Mouse (Mus musculus) brown adipose tissue, adult 24 weeks (tissue): Measurements from ENCODE around the gene Olfr1045. TPM values are rescaled to one million over a fixed set of nuclear protein-coding genes. Genes with fewer than 3 reads are reported as not detected.
"Not testable (repeated sequence)": the region's sequence is repeated elsewhere in the genome, so short reads cannot be mapped to it uniquely, and the experiment has no call there.

ENCODE experiments used
- H3K27ac ChIP-seq: fragments of 200-500 bp; replicated peaks from 2 replicates; pipeline ENCODE4 v1.5.1; 2012; ENCODE audit warnings: low read depth, mild to moderate bottlenecking, low read length
- H3K4me1 ChIP-seq: fragments of 200-500 bp; 2 replicates; pipeline ENCODE4 v1.6.1; 2012; ENCODE audit warnings: low read length, mixed read lengths; ENCODE audit not compliant: control insufficient read depth, insufficient read depth, insufficient read length
- H3K4me3 ChIP-seq: fragments of 200-500 bp; 2 replicates; pipeline ENCODE4 v1.5.1; 2012; ENCODE audit warnings: low read depth, mild to moderate bottlenecking, low read length, moderate library complexity; ENCODE audit not compliant: insufficient read depth
- polyA plus RNA-seq: library from polyadenylated mRNA; stranded (reverse); fragments of >200 nt; gene quantifications from 2 replicates; pipeline ENCODE4 v1.2.4, GENCODE M21; 2012; ENCODE audit not compliant: missing spikeins, insufficient read depth, insufficient read length

Gene Olfr1045
- not detected in 2 replicates for polyA plus RNA-seq

DNA sequence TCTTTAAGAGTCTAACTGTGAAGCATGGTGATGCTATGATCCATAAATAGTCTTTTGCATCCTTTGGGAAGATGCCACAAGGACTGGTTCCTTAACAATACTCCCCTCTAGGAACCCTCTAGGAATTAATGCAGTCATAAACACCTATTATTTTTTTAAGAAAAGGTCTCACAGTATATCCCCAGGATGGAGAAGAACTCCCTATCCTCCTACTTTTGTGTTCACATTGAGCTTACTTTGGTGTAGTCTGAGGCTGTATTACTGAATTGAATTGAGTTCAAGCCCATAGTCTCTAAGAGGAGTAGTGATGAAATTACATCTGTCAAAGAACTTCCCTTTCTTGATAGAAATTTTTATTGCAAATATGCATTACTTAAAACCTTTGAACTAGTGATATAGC is at the start of gene Olfr1045:
TSS of gene Olfr1045 (minus strand) at position 101 of the 400 bp plus-strand sequence.
- no peaks in the 10 kb centered on the region for H3K4me1 ChIP-seq
- H3K27ac ChIP-seq = no peak within 1 kb of the TSS
- no peak within 1 kb of the TSS for H3K4me3 ChIP-seq

DNA sequence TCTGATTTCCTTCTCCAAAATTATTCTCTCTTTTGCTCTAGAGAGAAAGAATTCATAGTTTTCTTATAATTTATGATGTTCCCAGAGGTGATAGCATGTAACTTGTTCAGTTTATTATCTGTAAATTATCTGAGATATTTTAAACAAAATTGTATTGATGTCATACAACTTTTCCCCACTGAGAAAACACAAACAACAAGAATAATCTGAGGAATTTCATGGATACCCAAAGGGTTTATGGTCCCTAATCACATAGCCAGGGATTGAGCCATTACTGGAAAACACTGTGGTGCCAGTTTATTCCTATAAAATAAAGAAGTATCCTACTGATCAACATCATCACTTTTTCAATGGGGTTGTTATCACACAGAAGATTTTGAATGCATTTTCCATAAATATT is 37.4 kb upstream of the Olfr1045 start, which contains the start of gene Olfr1048:
TSS of gene Olfr1048 (minus strand) at position 101 of the 400 bp plus-strand sequence.
- Histone ChIP-seq H3K4me3 (no peak within 1 kb of the TSS), H3K27ac (no peak within 1 kb of the TSS), H3K4me1 (no peaks in the 10 kb centered on the region)

DNA sequence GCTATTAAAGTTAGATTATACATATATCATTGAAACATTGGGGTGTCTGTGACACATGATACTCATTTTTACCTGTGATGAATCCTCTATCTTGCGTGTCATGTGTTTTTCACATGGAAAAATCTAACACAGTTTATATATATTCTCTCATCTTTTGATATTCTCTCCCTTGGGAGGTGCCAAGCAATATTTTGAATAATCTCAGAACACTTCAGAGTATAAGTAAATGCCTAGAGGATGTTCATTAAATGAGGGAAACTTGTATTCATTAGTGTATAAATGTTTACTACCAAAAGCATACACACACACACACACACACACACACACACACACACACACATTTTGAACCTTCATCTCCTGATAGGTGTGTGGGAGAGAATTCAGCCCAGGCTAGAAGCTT is 28.5 kb upstream of the Olfr1045 start, which contains the start of gene Olfr1047:
TSS of gene Olfr1047 (minus strand) at position 101 of the 400 bp plus-strand sequence.
- Histone ChIP-seq H3K27ac (no peak within 1 kb of the TSS), H3K4me1 (no peaks in the 10 kb centered on the region), H3K4me3 (no peak within 1 kb of the TSS)

DNA sequence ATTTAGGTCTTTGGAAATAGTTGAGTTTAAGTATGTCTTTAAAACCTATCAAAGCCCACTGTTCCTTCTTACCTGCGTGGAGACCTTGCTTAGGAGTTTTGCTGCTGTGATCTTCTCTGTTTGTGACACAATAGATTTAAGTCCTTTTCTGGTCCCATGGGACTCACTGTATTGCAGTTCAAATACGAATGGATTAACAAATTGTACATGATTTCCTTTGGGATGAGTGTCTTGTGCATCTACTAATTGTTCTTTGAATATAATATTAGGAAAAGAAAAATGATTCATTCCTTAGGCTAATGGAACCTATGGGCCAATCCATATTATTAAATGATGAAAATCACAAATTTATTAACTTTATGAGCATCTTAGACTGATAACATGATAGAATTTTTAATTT is 16.4 kb upstream of the Olfr1045 start, which contains the start of gene Olfr1046:
TSS of gene Olfr1046 (minus strand) at position 101 of the 400 bp plus-strand sequence.
- Histone ChIP-seq H3K4me3 (no peak within 1 kb of the TSS), H3K4me1 (no peaks in the 10 kb centered on the region), H3K27ac (no peak within 1 kb of the TSS)

DNA sequence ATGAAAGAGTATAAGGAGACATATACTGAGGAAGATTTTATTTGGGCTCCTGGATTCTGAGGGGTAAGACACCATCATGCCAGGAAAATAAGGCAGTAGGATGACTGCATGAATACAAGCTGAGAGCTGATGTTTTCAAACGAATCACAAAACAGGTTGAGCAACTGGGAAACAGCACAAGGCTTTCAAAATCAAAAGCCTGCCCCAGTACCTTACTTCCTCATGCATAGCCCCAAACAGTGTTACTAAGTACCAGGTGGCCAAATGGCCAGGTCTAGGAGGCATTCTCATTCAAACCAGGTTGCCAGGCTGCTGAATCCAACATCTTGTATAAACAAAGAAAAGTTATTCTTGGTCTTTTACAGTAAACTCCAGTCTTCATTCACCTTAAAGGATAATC is 6.9 kb downstream of the Olfr1045 start:
- H3K4me3 ChIP-seq = no peak overlapping the region
- H3K4me1 ChIP-seq = no peaks in the 10 kb centered on the region
- no peak overlapping the region for H3K27ac ChIP-seq

DNA sequence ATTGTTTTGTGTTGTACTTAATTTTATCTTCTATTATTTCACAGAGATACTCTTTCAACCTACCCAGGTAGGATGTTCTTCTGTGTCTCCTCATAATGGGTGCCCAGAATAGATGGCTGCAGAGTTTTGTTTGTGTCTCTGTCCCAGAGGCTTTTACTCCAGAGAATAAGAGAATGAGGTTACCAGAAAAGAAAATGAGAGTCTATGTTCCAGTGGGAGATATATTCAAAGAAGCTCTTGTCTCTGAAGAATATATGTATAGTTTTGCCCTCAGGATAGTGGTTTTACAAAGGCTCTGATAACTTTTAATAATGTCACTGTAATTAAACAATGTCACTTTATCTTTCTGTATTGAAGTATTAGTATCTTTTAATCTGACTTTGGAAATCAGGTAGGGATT is 17.2 kb downstream of the Olfr1045 start, which contains the start of gene Olfr52:
TSS of gene Olfr52 (minus strand) at position 101 of the 400 bp plus-strand sequence.
- H3K4me3 ChIP-seq = no peak within 1 kb of the TSS
- no peaks in the 10 kb centered on the region for H3K4me1 ChIP-seq
- no peak within 1 kb of the TSS for H3K27ac ChIP-seq

DNA sequence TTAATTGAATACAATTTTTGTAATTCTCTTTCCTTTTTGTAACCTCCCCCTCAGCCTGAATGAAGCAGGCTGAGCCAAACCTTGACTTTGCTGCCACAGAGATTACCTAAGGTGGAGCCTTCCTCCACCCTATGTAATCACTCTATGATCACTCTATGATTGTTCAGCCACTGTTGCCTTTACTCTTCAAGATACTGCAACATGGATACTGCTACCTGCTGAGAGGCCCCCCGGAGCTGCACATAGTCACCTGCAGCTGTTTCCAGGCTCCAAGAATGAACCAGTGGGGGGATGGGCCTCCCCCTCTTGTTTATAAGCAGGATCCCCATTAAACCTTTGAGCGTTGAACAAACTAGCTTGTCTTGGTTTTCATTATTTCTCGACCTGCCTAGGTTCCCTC is 22.9 kb downstream of the Olfr1045 start:
- Histone ChIP-seq H3K27ac (no peak overlapping the region), H3K4me1 (no peaks in the 10 kb centered on the region), H3K4me3 (no peak overlapping the region)

DNA sequence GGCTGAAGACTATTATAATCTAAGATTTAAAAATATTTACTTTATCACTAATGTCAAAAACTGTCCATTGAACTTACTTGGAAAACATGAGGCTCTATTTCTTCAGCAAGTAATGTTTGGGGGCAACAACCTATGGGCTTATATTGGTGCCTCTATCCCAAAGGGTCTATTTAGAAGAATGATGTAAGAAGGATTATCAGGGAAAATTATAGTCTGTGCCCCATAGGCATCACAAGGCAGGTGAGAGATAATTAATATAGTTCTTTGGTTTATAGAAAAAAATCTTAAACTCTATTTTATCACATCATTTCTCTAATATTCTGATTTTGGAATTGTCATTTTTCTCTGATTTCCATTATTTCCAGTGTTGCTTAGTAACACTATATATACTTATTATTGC is 25.1 kb downstream of the Olfr1045 start, which contains the start of gene Olfr1044:
TSS of gene Olfr1044 (minus strand) at position 101 of the 400 bp plus-strand sequence.
- Histone ChIP-seq H3K4me1 (no peaks in the 10 kb centered on the region), H3K4me3 (no peak within 1 kb of the TSS), H3K27ac (no peak within 1 kb of the TSS)

DNA sequence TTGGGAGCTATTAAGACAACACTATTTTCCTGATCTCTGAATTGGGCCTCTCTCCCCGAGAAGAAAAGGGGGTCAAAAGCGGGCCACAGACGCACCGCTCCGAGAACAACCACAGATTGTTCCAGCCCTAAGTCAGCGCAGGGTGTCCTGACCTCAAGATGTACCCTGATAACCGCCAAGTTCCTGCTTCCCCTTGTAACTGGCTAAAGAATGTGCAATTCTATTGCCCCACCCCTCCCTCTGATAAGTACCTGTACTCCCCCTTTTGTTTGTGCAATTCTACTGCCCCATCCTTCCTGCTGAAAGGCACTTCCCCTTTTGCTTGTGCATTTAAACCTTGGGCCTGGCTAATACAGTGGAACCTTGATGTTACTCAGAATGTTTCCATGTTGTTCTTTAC is 27.4 kb downstream of the Olfr1045 start:
- H3K27ac ChIP-seq, H3K4me3 ChIP-seq, H3K4me1 ChIP-seq: not testable (repeated sequence)

DNA sequence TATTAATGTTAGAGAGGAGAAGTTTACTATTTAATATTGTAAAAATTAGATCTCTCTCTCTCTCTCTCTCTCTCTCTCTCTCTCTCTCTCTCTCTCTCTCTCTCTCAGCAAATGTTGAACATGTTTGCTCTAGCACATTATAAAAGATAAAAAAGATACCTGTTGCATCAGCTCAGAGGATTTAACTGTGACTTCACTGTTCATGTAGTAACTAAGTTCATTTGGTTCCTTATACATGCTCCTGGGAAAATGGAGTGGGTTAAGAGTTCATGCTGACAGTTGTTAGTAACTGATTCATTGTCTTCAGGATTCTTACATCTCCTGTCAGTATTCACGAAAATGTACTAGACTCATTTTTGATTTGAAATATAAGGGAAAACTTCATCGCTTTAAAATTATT is 35.4 kb downstream of the Olfr1045 start, which contains the start of gene Olfr1043:
TSS of gene Olfr1043 (minus strand) at position 101 of the 400 bp plus-strand sequence.
- H3K27ac ChIP-seq = no peak within 1 kb of the TSS
- no peak within 1 kb of the TSS for H3K4me3 ChIP-seq
- no peaks in the 10 kb centered on the region for H3K4me1 ChIP-seq

DNA sequence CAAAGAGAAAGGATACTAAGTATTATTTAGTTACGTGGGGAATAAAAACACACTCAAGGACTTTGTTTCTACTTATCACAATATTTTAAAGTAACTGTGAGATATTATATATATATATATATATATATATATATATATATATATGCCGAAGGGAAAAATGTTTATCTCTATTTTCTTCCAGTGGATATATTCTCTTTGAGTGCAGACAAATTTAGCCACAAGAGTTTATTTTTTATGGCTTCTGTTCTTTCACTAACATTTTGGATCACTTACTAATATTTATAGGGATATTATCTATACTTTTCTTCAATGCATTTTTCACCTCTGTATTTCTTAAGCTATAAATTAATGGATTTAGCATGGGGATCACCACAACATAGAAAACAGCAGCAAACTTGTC is 41.1 kb downstream of the Olfr1045 start, which contains the start of gene Olfr1042:
TSS of gene Olfr1042 (minus strand) at position 101 of the 400 bp plus-strand sequence.
- Histone ChIP-seq H3K27ac (no peak within 1 kb of the TSS), H3K4me3 (no peak within 1 kb of the TSS), H3K4me1 (no peaks in the 10 kb centered on the region)

DNA sequence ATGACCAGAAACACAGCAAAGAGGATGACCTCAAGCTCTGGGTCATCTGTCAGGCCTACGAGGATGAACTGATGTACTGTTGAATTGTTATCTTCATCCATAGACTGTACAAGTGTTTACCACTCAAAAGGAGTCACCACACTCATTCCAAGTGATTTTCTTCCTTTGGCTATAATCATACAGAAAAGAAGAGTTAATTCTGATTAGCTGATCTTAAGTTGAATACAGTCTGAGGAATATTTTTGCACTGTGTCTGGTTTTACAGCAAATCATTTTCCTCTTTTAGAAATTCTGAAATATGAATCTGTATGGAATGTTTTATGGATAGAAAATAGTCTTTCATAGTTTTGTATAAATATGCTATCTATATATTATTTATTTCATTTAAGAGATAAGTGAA is 56.2 kb downstream of the Olfr1045 start, which contains the start of gene Olfr1040:
TSS of gene Olfr1040 (minus strand) at position 101 of the 400 bp plus-strand sequence.
- Histone ChIP-seq H3K4me3 (no peak within 1 kb of the TSS), H3K4me1 (no peaks in the 10 kb centered on the region), H3K27ac (no peak within 1 kb of the TSS)

Other genes with a start within 250 kb of the Olfr1045 start
- gene Olfr1029, start 229.1 kb downstream of the Olfr1045 start, polyA plus RNA-seq = not detected in 2 replicates
- not detected in 2 replicates for gene Olfr1030, start 223.7 kb downstream of the Olfr1045 start, polyA plus RNA-seq
- not detected in 2 replicates for gene Olfr1031, start 212.7 kb downstream of the Olfr1045 start, polyA plus RNA-seq
- gene Olfr1032, start 197.5 kb downstream of the Olfr1045 start, polyA plus RNA-seq = not detected in 2 replicates
- 2.5 TPM in 1 of 2 replicates, not detected in the other for gene Olfr1033, start 182.4 kb downstream of the Olfr1045 start, polyA plus RNA-seq
- not detected in 2 replicates for gene Olfr1034, start 157.1 kb downstream of the Olfr1045 start, polyA plus RNA-seq
- gene Olfr1036, start 129.0 kb downstream of the Olfr1045 start, polyA plus RNA-seq = not detected in 2 replicates
- gene Olfr1037, start 115.6 kb downstream of the Olfr1045 start, polyA plus RNA-seq = not detected in 2 replicates
- not detected in 2 replicates for gene Olfr1039, start 67.1 kb downstream of the Olfr1045 start, polyA plus RNA-seq
- gene Olfr1040, start 56.3 kb downstream of the Olfr1045 start, polyA plus RNA-seq = not detected in 2 replicates
- not detected in 2 replicates for gene Olfr1042, start 41.2 kb downstream of the Olfr1045 start, polyA plus RNA-seq
- gene Olfr1043, start 35.5 kb downstream of the Olfr1045 start, polyA plus RNA-seq = not detected in 2 replicates
- not detected in 2 replicates for gene Olfr1044, start 25.2 kb downstream of the Olfr1045 start, polyA plus RNA-seq
- not detected in 2 replicates for gene Olfr52, start 17.3 kb downstream of the Olfr1045 start, polyA plus RNA-seq
- not detected in 2 replicates for gene Olfr1046, start 16.3 kb upstream of the Olfr1045 start, polyA plus RNA-seq
- gene Olfr1047, start 28.4 kb upstream of the Olfr1045 start, polyA plus RNA-seq = not detected in 2 replicates
- not detected in 2 replicates for gene Olfr1048, start 37.3 kb upstream of the Olfr1045 start, polyA plus RNA-seq
- gene Olfr1049, start 55.3 kb upstream of the Olfr1045 start, polyA plus RNA-seq = not detected in 2 replicates
- gene Olfr1051, start 76.1 kb upstream of the Olfr1045 start, polyA plus RNA-seq = not detected in 2 replicates
- gene Olfr1052, start 89.4 kb upstream of the Olfr1045 start, polyA plus RNA-seq = not detected in 2 replicates
- gene Olfr1053, start 112.3 kb upstream of the Olfr1045 start, polyA plus RNA-seq = not detected in 2 replicates
- gene Olfr1054, start 132.4 kb upstream of the Olfr1045 start, polyA plus RNA-seq = not detected in 2 replicates
- not detected in 2 replicates for gene Olfr1055, start 147.3 kb upstream of the Olfr1045 start, polyA plus RNA-seq
- gene Olfr1056, start 159.5 kb upstream of the Olfr1045 start, polyA plus RNA-seq = not detected in 2 replicates
- not detected in 2 replicates for gene Olfr1057, start 175.4 kb upstream of the Olfr1045 start, polyA plus RNA-seq
- gene Olfr1058, start 185.6 kb upstream of the Olfr1045 start, polyA plus RNA-seq = not detected in 2 replicates
- gene Olfr1061, start 211.0 kb upstream of the Olfr1045 start, polyA plus RNA-seq = not detected in 2 replicates
- gene Olfr1062, start 223.7 kb upstream of the Olfr1045 start, polyA plus RNA-seq = not detected in 2 replicates
- not detected in 2 replicates for gene Olfr1065, start 247.6 kb upstream of the Olfr1045 start, polyA plus RNA-seq